Mouse (Mus musculus) layer of hippocampus, adult 9-11 months (tissue): ENCODE measurements at regions not wholly inside any gene's neighbourhood (a gene's known extent, or its start where the extent isn't known, plus 50 kb on each side); places are given as distances from the start of the nearest gene placed in this dataset.
A peak's percentile ranks its signal among the peaks of the same experiment; 100 is the strongest.

Experiments used
- DNase-seq: peaks from one replicate; pipeline ENCODE4 v3.0.0; 2022

GRCm38 (mm10) chr14:72850884-72851283 lies 141.1 kb upstream of the Fndc3a start:
- no peak for DNase-seq

- no peak for DNase-seq
Observed at GRCm38 (mm10) chr14:72848271-72848955, 138.6 kb upstream of the Fndc3a start.

DNA sequence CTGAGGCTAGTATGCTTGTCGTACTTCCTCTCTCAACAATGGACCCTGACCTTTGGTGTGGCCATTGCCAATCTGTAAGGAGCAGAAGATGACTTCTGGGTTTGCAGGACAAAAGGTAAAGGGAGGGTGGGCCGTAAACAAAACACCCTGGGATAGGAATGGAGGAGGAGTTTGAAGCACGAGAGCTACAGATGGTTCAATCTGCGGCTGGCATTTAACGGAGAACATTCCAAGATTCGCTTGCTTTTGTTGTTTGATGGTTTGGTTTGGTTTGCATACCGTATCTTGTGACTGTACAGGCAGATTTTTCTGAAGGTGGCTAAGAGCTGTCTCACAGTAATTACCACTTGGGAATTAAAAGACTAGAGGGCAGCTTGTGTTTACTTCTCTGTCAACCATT lies 137.7 kb upstream of the Fndc3a start:
- no peak for DNase-seq

DNA sequence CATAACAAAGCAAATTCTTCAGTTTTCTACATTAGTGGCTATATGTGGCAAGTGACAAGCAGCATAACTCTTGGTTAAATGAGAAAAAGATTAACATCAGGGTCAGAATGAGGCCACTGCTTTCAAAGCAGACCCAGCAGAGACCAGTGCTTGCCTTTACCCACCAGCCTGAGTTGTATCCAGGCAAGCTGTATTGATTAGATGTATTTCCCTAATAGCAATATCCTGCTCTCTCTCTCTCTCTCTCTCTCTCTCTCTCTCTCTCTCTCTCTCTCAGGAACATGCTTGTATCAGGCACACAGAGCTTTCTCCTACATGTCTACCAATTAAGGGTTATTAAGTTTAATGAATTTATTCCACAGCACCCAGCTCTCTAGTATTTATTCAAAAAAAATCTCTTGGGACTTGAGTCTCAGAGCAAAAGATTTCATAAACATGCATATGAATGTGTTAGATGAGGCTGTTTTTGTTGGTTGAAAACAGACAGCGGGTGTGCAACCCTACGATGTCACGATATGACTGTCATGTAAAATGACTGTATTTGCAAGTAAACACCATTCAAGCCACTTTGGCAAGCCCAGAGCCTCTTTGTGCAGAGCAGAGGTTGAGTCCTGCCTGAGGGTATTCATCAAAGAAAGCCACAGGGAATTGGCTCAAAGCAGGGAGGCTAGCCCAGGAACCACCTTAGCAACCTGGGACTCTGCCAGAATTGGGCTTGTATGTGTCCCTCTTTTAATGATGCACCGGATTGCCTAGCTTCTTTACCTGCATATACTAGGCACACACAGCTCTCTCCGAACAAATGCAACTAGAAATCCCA lies 136.0 kb upstream of the Fndc3a start:
- DNase-seq, result no peak

GRCm38 (mm10) chr14:72844753-72845369 lies 135.1 kb upstream of the Fndc3a start:
- peak; percentile 32 for DNase-seq

GRCm38 (mm10) chr14:72841753-72842152 lies 131.9 kb upstream of the Fndc3a start:
- DNase-seq, result no peak

- DNase-seq, result no peak
Observed at GRCm38 (mm10) chr14:72835158-72835557, 125.4 kb upstream of the Fndc3a start.

DNA sequence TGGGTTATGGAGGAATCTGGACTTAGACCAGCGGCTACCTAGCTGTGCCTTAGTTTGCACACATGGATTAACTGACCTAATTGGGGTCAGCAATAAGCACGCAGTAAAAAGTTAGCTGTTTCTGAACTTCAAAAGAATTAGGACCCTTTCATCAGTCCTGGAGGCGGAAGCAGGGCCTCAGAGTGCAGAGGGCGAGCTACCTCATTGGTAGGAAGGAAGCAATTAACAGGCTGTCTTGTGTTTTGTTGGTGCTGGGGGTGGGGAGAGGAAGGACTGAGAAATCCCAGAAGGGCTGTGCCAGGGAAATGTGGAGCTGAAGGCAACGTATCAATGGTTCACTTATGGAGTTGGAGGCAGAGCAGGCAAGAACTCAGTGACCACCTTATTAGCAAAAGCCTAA lies 119.5 kb upstream of the Fndc3a start:
- no peak for DNase-seq

- DNase-seq, result no peak
Observed at GRCm38 (mm10) chr14:72825549-72825948, 115.7 kb upstream of the Fndc3a start.

GRCm38 (mm10) chr14:72822231-72822615 lies 112.4 kb upstream of the Fndc3a start:
- DNase-seq, result no peak

DNA sequence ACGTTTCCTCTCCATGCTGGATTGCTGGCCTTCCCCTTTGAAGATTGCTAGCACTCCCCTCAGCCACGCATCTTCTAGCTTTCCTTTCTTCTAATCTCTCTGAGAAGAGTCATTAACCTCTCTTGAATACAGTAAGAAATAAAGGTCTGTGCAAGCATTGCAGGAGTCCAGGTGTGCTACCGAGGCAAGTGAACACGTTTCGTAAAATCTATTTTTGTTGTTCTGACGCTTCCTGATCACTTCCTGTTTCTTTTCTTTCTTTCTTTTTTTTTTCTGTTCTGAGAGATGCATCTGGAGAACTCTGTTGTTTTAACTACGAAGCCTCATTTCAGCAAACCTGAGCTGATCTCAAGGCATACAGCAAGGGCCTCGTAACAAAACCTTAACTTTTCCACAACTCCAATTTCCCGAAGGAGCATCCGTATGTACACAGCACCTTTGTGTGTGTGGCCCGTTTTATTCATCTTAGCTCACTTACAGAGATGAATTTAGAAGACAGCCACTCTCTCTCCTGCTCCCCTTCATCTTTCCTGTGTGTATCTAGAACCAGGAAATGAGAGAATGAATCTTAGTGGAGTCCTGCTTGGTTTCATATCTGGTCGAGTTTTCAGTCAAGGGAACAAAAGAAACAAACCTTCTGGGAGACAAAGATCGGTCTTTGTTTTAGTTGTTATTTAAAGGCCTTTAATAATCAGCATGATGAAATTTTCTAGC lies 111.9 kb upstream of the Fndc3a start:
- no peak for DNase-seq

GRCm38 (mm10) chr14:72819037-72819436 lies 109.2 kb upstream of the Fndc3a start:
- no peak for DNase-seq

- DNase-seq, result no peak
Observed at GRCm38 (mm10) chr14:72817764-72818163, 108.0 kb upstream of the Fndc3a start.

DNA sequence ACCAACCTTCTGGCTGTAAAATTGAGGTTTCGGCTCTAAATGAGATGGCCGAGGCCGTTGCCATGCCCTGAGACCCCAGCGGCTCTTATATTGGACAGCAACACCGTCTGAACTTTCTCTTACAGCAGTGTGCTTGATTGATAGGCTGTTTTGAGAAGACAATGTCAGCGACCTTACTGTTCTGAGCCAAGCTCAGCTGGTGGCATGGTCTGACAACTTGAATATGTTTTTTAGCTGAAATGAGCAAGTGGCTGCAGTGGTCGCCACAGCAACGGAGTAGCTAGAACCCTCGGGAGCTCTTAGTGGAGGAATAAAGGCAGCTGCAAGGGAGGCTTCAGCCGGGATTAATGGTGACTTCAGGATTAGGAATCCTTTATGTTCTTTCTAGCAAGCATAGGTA lies 107.0 kb upstream of the Fndc3a start:
- DNase-seq, result no peak

- DNase-seq, result no peak
Observed at GRCm38 (mm10) chr14:72809138-72809537, 99.3 kb upstream of the Fndc3a start.

GRCm38 (mm10) chr14:72807947-72808346 lies 98.1 kb upstream of the Fndc3a start:
- no peak for DNase-seq

GRCm38 (mm10) chr14:72807286-72807685 lies 97.5 kb upstream of the Fndc3a start:
- peak; percentile 40 for DNase-seq

DNA sequence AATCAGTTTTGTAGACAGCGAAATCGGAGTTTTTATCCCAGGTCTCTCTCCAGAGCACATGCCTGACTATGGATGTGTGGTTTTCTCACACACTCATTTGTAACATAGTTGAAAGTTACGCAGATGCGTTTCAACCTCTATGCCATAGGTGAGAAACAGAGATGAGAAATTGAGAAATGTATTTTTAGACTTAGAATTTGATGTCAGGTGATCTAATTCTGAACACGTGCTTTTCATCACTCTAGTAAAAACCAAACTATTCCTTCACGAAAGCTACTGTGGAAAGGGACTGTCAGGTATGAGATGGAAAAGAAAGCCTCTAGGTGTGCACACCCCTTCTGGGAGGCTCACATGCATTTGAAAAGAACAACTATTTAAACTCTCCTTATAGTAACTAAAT lies 96.8 kb upstream of the Fndc3a start:
- DNase-seq, result no peak

DNA sequence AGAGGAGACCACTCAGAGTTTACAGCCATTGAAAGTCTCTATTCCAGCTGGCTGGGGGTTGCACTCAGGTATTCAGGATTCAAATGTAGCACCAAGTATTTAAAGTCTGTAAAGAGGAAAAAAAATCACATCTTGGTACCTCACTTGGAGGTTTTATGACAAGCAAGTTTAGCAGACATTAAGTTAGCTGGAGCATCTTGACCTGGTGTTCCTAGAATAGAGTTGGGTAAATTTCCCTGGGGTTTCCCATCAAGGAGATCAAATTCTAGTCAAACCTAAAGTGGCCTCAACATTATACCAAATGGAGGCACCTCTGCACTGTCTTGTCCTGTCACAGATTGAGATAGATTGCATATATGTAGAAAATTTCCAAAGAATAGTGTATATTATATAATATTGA lies 93.8 kb upstream of the Fndc3a start:
- no peak for DNase-seq

- no peak for DNase-seq
Observed at GRCm38 (mm10) chr14:72790654-72791053, 80.9 kb upstream of the Fndc3a start.

- no peak for DNase-seq
Observed at GRCm38 (mm10) chr14:72786929-72787328, 77.1 kb upstream of the Fndc3a start.

DNA sequence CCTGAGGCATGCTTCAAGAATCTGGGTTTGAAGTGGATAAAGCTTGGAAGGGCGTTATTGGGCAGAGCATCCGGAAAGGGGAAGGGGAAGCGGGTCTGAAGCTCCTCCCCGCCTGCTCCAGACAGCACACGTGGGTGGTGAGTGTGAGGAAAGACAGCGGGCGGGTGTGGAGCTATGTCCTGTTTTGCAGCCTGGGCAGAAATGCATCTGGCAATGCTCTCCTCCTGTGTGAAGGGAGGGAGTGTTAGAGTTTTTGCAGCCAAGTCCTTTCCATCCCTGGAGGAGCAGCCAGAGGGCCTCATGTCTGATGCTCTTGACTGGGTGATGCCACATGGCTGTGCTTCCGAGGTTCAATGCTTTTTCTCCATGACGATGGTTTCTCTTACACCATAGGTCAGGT lies 73.4 kb upstream of the Fndc3a start:
- DNase-seq, result peak; percentile 6

GRCm38 (mm10) chr14:72779446-72779845 lies 69.6 kb upstream of the Fndc3a start:
- DNase-seq, result no peak
